Mouse (Mus musculus): ENCODE data around the gene Cd81. TPM values are rescaled to one million over a fixed set of nuclear protein-coding genes. Genes with fewer than 3 reads are reported as not detected.

Gene Cd81
- polyA plus RNA-seq, 1 experiment: 621 TPM

- no peak for DNase-seq (ENCODE audit: low read depth)
Observed at GRCm38 (mm10) chr7:143112395-143112794, 59.9 kb downstream of the Cd81 start.

- DNase-seq (ENCODE audit: low read depth): no peak
Observed at GRCm38 (mm10) chr7:143114773-143115172, 62.2 kb downstream of the Cd81 start.

DNA sequence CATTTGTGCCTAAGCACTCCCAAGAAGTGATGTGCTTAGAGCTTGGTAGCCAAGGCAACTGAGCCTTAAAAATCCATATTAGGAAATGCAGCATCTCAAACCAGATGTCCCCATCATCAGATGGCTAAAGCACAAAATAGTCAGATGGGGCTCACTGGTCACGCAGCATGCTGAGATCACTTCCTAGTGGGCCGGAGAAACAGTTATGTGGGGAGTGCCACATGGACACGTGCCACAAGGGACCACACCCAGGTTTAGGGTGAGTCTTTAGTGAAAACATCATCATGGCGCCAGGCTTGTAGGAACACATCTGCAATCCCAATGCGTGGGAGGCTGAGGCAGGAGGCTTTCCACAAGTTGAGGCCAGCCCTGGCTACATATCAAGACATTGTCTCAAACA is 64.0 kb downstream of the Cd81 start:
- no peak for DNase-seq (ENCODE audit: low read depth)

Other genes with a start within 250 kb of the Cd81 start
- gene Th, start 121.6 kb upstream of the Cd81 start, polyA plus RNA-seq (2012; rRNA removed): 0.30 and 0.68 TPM in 2 replicates
- gene Ascl2, start 83.5 kb upstream of the Cd81 start, polyA plus RNA-seq (2012; rRNA removed): 2.0 and 3.2 TPM in 2 replicates
- 3.3 and 3.5 TPM in 2 replicates for gene Tspan32, start 47.7 kb upstream of the Cd81 start, polyA plus RNA-seq (2012; rRNA removed)
- 70.5 and 80.6 TPM in 2 replicates for gene Tssc4, start 16.5 kb downstream of the Cd81 start, polyA plus RNA-seq (2012; rRNA removed)
- 0.35 and 0.36 TPM in 2 replicates for gene Trpm5, start 41.9 kb downstream of the Cd81 start, polyA plus RNA-seq (2012; rRNA removed)
- gene Kcnq1, start 53.6 kb downstream of the Cd81 start, polyA plus RNA-seq (2012; rRNA removed): 19.7 and 24.7 TPM in 2 replicates

Data from gonadal fat pad, adult 2 months (tissue).